Mouse (Mus musculus) natural killer cell, adult 2 months (primary cell): ENCODE results near the gene Arrdc2.

Experiments
- DNase-seq, 2 experiments: peaks; one replicate each; pipeline ENCODE4 v3.0.0; 2022; ENCODE audit warnings: low spot score in 2 of 2

The Arrdc2 gene

DNA sequence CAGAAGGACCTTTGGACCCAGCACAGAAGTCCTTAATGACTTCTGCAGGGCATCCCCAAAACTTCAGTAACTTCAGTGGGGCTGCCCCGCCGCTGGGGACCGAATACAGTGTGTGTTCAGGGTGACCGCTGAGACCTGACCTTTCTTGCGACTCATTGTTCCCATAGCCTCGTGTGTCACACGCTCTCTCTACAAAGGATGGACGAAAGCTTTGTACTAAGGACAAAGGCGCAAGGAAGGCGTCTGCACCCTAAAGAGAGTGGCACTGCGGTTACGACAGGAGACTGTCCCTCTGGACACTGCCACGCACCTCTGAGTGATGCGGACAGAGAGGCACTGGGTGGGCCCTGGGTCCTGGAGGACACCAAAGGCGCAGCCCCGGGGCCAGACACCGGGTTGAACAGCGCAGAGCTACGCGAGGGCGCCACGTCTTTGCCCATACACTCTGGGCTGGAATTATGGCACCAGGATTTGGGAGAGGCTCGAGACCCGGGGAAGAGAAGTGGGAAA lies 25.2 kb upstream of the Arrdc2 start:
- no peak for DNase-seq

DNA sequence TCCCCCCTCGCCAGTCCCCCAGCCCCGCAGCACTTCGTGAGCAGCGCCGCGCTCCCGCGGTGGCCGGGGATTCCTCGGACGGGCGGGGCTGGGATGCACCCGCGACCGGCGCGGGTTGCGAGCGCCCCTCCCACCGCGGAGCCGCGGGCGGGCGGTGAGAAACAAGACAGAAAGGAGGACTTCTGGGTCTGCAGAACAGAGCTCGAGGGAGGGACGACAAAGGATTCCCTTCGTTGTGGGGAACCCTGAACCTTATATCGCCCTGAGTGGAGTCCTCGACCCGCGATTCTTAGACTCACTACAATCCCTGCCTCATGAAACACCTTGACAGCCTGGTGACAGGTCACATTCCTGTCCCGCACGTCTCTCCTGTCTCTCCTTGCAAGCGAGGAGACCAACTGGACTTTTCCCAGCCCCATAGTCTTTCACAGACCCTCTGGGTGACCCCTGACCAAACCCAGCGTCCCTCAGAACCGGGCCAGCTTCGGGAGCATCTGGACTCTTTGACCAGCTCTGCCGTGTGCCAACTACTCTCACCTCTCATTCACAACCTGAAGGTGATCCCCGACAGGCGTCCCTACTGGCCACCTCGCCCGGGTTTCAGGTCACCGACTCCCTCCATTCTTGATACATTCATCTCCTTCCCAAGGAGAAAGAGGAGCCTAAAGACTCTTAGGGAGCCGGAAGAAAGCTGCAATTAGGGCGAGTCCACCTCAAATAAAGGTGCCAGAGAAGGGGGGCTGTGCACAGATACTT lies 24.6 kb upstream of the Arrdc2 start:
- no peak for DNase-seq

DNA sequence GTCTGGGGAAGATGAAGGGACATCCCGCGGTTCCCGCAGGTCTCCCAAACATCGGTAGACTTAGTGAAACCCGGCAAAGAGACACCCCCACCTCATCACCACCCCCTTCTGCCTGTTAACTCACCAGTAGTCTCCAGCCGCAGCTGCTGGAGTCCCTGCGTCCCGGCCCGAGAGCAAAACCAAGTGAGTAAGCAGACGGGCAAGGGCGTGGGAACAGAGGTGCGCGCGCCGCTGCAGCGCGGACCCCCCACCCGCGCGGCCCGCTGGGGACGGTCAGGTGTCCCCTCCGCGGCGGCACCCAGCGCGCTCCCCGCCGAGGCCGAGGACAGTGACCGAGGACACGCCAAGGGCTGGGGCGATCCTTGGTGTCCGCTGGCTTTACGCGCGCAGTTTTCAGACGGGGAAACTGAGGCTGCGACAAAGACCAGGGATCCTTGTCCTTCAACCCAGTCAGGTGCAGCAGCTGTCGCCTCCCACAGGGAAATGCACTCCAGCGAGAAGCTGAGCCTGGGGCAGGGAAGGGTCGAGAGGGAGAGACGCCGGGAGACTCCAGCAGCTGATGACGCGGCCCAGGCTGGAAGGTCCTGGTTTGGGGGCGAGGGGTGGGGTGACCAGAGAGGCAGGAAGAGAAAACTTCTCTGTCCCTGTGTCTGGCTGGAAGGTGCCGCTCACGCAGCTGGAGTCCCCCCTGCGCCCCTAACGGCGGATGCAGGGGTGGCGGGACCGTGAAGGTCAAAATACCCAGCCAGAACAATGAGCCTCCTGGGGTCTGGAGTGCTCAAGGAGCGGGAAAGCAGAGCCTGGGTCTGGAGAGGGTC lies 23.5 kb upstream of the Arrdc2 start, which contains the start of gene Kcnn1:
Gene Kcnn1 (minus strand): TSS at position 435 of the 818 bp plus-strand sequence.
- DNase-seq = no peak

DNA sequence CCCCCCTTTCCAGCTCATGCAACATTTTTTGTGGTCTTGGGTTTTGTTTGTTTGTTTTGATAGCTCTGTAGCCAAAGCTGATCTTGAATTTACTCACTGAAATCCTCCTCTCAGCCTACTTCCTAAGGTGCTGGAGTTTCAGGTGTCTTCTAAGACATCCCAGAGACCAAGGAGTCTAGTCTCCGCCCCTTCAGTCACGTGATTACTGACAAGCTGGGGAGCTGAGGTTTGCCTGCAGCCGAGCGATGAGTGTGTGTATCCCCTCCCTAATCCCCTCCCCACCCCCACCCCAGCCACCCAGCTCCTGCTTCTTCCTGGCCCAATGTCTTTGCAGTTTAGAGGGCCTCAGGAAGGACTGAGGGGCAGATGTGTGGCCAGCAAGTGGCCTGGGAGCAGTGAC lies 18.0 kb upstream of the Arrdc2 start:
- DNase-seq = no peak

DNA sequence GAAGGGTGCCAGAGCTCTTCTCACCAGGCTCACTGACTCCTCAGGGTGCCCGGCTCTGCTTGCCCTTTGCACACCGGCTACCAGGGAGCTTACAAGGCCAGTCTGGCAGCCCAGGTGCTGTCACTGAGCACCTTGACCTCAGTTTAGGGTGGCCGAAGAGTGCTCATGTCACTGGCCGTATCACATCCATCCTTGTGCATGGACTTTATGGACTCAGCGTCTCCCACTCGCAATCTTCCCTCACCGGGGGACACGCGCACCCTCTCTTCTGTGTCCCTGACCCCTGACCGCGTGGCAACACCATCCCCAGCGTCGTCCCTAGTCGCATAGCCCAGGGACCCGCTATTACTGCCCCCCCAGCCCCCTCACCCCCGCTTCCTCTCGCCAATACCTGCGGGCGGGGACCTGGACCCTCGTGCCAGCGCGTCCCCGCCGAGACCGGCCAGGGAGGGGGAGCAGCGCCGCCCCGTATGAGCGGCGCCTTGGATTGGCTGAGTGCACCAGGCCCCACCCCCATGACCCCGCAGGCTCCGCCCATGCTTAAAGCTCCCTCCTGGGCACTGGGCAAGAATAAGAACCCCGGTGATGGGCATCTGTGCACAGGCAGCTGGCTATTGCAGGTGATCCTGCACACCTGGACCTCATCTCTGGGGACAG lies 17.1 kb upstream of the Arrdc2 start:
- DNase-seq = no peak

DNA sequence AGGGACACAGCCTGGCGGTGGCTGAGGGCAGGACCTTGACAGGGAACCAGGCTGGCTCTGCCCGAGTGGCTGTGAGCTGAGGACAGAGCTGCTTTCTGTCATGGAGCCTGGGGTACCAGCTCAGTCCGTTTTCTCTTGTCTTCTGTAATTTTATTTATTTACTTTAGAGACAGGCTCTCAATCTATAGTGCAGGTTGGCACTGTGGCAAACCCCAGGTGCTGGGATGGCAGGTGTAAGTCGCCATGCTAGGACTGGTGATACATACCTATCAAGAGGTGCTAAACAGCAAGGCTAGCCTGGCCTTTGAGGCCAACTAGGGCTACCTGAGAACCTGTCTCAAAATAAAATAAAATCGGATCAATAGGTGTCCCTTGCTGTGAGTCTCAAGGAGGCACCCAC lies 16.5 kb upstream of the Arrdc2 start:
- no peak for DNase-seq

DNA sequence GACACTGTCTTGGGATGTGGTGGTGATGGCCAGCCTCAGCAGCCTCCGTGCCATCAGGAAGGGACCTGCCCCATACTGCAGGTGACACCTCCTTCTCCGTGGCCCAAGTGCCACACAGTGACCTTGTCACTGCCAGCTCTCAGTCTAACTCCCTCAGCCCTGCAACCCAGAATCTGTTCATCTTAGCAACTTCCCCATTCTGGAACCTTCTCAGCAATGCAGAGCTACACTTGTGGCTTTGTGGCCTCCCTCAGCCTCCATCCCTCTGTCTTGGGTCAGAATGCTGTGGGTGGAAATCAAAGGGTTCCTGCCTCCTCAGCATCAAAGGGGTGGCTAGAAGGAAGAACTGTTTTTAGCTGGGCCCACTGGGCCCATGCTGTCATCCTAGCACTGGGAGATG lies 14.3 kb upstream of the Arrdc2 start:
- peak in 1 of 2 experiments; percentile 53 for DNase-seq

DNA sequence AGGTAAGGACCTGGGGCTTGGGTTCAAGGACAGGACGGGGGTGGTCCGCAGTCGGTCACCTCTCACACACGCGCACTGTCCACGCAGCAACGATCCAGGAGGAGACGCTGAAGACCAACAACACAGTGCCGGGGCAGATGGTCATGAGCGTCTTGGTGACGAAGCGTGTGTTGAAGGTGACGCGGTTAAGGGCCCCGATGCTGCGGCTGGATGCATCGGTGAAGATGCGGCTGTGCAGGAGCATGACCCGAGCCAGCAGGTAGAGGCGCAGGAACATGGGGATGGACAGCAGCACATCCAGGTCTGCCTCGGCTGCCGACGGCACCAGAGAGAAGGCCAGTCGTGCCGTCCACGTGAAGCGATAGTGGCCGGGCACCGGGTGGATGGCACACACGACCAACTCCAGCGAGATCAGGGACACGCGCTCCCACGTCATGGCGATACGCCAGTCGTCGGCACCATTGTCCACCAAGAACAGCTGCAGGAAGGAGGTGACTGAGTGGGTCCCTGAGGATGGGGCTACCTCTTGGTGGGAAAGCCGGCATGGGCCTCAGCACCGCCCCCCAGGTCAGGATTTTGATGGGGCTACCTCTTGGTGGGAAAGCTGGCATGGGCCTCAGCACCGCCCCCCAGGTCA lies 13.2 kb upstream of the Arrdc2 start:
- no peak for DNase-seq

DNA sequence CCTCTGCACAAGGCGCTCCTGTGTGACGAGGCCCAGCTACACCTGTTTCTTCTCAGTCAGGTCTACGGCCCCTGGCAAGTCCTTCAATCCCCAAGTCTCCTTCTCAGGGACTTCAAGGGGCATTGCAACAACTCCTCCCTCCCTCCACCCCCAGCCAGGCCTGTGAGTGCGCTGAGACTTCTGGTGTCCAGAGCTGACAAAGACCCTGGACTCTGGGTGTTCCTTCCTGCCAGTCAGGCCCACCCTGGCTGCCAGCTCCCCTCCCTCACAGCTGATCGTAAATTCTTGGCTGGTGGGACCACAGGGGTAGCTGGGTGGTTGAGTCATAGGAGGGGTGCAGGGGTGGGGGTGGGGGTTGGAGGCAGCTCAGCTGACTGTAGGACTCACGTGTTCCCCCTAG lies 12.3 kb upstream of the Arrdc2 start:
- DNase-seq = no peak

DNA sequence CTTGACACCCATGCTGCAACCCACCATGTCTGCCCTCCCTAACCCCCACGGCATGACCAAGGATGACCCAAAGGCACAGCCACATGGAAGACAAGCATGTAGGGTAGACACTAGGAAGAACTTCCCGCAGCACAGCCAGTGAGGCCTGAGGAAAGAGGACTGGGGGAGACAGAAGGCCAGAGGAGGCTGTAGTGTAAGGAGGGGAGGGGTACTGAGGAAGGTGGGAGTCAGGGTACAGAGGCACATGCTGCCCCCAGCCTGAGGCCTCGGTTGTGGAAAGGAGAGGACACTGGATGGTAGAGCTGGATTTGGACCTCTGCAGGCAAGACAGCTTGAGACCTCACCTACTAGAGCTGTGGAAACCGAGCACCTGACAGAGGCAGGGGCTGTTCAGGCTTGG lies 11.4 kb upstream of the Arrdc2 start:
- DNase-seq = no peak

DNA sequence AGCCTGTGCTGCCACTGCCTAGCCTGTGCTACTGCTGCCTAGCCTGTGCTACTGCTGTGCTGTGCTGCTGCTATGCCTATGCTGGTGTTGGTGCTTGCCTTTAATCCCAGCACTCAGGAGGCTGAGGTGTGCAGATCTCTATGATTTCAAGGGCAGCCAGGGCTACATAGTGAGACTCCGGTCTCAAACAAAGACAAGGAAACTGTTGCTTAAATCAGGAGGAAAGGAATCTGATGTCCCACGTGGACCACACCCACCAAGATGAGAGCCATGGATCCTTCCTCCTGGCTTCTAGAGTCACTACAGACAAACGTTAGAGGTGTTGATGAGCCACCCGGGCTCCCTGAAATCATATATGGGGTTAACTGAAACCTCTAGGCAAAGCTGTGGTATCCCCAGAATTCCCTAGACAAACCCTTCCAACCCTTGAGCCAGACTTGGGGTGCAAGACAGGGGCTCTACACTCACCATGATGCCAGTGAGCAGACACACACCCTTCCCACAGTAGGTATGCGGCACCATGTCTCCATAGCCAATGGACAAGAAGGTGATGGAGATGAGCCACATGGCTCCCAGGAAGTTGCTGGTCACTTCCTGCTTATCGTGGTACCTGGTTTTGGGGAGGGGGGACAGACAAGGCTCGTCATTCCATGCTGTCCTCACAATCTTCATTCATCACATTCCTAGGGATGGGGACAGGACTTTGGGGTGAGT lies 10.8 kb upstream of the Arrdc2 start:
- no peak for DNase-seq

DNA sequence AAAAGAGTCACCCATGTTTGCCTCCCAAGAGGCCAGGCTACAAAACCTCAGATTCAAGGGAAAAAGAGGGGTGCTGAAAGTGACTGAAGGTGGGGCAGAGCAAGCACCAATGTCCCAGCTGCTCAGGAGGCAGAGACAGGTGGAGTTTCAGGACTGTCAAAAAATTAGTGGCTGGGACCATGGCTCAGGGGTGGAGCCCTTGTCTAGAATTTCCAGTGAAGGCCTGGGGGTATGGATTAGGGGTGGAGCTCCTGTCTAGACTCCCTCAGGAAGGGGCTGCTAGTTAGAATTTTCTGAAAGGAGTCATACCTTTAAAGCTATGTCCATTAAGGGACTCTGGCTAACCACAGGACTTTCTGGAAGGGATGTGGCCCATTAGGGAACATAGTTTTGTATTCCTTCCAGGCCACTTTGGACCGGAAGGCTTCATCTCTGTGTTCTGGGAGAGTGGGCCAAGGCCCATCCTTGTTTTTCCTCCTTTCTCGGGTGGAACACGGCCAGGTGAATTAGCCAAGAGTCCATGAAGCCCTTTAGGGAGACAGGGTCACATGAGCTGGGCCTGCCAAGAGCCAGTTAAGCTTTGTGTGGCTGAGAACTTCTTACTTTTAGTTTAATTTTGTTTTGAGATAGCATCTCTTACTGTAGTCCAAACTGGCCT lies 9.9 kb upstream of the Arrdc2 start:
- DNase-seq = no peak

DNA sequence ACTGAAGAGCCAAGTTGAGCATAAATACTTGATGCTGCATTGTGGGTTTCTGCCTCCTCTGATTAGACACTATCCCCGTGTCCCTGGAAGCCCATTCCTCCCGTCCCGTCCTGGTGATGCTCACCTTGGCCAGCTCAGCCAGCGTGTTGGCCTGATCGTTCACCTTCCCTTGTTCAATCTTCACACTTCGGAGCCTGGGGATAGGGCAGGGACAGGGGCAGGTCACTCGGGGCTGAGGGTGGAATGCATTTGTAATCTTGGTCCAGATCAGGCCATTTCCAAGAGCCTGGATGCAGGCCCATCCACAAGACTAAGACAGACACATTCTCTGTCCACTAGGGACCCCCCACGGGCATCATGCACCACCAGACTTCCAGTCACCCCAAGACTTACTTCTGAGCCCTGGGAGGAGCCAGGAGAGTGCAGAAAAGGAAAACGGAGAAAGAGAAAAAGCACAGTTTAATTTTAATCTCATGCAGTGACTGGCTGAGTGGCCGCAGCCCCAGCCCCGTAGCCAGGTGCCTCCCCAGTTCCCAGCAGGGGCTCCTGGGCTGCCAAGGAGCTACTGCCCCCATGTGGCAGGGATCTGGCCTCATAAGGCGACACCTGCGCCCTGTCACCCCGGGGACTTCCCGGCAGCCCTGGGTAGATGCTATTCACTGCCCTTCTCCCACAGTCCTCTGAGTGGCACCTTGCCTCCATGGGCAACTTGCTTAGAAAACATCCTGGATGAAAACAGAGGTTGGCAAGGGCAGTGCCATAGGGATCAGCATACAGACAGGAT lies 7.0 kb upstream of the Arrdc2 start:
- DNase-seq = peak in 1 of 2 experiments; percentile 43

DNA sequence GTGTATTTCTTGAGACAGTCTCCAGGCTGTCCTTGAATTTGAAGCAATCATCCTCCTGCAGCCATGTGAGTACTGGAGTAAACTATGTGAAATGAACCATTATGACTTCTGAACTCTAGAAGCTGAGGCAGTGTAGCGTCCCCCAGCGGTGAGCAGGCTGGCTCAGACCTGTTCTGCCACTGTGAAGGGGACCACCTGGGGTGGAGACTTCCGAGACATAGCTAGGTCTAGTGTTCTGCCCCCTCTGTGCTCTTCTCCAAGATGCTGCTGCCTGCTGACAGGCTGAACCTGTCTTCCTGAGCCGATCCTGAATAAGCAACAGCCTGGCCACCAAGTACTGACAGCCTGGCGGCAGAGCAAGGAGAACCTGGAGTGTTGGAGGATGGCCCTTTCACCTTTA lies 5.6 kb upstream of the Arrdc2 start:
- no peak for DNase-seq

DNA sequence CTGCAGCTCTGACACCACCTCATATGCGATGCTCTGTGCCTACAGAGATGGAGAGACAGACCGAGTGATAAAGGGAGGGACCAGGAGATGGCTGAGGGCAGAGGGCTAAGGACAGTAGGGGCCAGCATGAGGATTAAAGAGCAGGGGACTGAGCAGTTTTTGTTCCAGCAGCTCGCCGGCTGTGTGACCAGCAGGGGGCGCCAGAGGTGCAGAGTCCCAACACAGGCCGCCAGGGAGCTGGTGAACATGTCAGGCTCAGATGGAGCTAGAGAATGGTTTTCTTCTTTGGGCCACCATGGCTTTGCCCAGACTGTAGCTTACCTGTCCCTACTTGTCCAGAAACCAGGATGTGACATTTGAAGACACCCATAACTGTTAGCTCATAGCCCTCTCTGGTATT lies 5.0 kb upstream of the Arrdc2 start:
- peak; percentile 88 to 92 for DNase-seq

DNA sequence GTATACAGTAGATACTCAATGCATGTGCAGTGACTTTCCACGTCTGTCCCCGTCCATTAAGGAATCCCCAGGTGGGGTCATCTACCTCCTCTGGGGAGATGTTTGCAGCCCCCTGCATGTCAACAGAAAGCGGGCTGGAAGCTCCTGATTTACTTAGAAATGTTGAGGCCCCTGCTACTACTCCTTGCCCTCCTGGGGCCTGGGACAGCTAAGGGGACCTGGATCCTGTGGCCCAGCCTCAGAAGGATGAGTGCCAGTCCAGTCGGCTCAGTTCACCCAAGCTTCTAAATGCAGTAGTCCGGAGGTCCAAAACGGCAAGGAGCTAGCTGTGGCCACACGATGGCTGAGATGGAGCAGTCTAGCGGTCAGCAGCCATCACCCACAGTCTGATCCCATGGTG lies 4.4 kb upstream of the Arrdc2 start:
- no peak for DNase-seq

DNA sequence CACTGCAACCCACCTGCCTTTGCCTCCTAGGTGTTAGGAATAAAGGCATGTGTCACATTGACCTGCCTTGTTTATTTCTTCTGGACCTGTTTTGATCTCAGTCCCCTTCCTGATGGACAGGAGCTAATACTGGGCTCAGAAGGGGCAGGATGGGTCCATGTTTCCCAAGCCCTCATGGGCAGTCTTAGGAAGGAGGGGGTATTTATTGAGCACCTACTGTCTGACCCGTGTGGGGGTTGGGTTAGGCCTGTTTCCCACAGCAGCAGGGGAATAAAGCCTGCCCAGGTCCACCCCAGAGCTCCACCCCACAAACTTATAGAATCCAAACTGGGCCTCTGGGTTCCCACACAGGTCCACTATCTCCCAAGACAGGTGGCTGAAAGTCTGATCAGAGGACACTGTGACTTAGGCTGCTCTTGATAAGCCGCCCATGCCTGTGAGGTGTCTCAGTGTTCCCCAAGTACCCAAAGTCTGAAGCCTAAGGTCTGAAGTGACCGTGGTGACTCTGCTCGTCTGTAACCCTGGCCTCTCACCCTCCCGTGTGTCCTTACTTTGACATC lies 3.8 kb upstream of the Arrdc2 start:
- no peak for DNase-seq

DNA sequence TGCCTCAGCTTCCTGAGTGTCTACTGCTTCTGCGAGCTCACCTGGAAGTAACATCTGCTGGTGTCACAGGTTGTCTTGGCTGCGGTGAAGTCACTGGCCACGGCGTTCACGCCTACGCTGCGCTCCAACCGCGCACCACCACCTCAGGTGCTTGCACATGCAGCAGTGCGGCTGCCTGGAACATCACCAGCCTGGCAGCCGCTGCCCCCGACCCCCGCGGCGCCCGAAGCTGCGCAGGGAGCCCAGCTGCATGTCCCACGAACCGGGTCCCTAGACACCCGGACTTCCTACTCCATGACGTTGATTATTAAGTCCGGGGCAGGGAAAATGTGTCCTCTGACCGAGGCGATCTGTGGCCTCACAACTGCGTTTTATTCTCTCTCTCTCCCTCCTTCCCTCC lies 3.0 kb upstream of the Arrdc2 start:
- no peak for DNase-seq
